Mouse (Mus musculus): ENCODE measurements around the gene Actn1. TPM values are rescaled to one million over a fixed set of nuclear protein-coding genes. Genes with fewer than 3 reads are reported as not detected.

Actn1 gene
- total and polyA plus RNA-seq, 3 experiments, result 2.7 to 13.2 (median 5.5) TPM

DNA sequence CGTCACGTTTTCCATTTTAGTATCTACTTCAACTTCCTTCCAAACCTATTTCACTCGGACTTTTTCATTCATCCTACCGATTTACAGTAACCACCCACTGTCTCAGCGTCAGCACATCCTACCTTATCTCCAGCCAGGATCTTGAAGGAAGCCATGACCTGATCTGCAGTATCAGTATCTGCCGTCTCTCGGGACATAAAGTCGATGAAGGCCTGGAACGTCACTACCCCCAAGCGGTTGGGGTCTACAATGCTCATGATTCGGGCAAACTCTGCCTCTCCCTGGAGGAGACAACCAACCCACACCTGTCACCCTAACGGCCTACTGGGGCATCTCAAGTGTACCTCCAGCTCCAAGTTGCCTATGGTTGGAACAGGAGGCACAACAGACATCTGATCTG, 91.4 kb downstream of the Actn1 start:
- Histone ChIP-seq H3K9me3 (replicated peaks; ENCODE audit: low read length) (no peaks in the 10 kb centered on the region), H3K4me3 (replicated peaks in 1 of 3; ENCODE audit: low read depth in 2 of 3, low read length in 2 of 3, poor library complexity in 1 of 3) (peak overlapping the region; percentile 43 to 79 (median 69)), H3K27ac (ENCODE audit: insufficient read depth, low read depth) (no peak overlapping the region), H3K4me2 (ENCODE audit: insufficient read depth, low read depth, poor library complexity, severe bottlenecking) (peak overlapping the region; percentile 53), H3K4me1 (ENCODE audit: control insufficient read depth in 1 of 2, insufficient read depth in 2 of 2) (peaks cover 0 to 24% of the 10 kb centered on the region in 2 experiments; a peak in 3 of 4 replicates), H3K36me3 (replicated peaks in 1 of 2; ENCODE audit: control insufficient read depth in 1 of 2, insufficient read depth in 1 of 2, low read length in 1 of 2) (peaks cover 0 to 29% of the 10 kb centered on the region in 2 experiments), H3K79me2 (replicated peaks; ENCODE audit: control insufficient read depth, extremely low read depth, insufficient read depth, poor library complexity, severe bottlenecking) (no peaks in the 10 kb centered on the region), H3K9ac (ENCODE audit: insufficient read depth, low read depth) (peak overlapping the region; percentile 67; the same call in 1 of the 2 replicates), H3K27me3 (replicated peaks) (no peaks in the 10 kb centered on the region)
- in situ Hi-C loops (cut with MboI; ENCODE audit: low pct_ligation_motif_present, low pct_unique_long_range_greater_than_20kb, low sequenced_read_pairs) (loop anchor here (25.0 kb wide), 1 partner anchor 419 kb away; no protein-coding TSS in a partner anchor), dilution Hi-C loops (cut with MboI; ENCODE audit: extremely low pct_ligation_motif_present, extremely low pct_unique_long_range_greater_than_20kb, low sequenced_read_pairs) (no loop called here)
- DNase-seq (ENCODE audit: extremely low read depth), result peak; percentile 71
- TF ChIP-seq SIN3A (IDR thresholded peaks at IDR 0.05; ENCODE audit: low read length) (peak; percentile 49; the same call in 1 of the 2 replicates), GABPA (IDR thresholded peaks at IDR 0.05; ENCODE audit: insufficient replicate concordance, low read depth, low read length) (no peak), RAD21 (IDR thresholded peaks at IDR 0.05; ENCODE audit: low read depth, low read length) (peak; percentile 21), CTCF (conservative IDR thresholded peaks at IDR 0.05 in 1 of 2, IDR thresholded peaks at IDR 0.05 in 1 of 2; ENCODE audit: low read depth in 2 of 2, low read length in 2 of 2) (peak in 1 of 2 experiments; percentile 54; a peak in 2 of 4 replicates)

DNA sequence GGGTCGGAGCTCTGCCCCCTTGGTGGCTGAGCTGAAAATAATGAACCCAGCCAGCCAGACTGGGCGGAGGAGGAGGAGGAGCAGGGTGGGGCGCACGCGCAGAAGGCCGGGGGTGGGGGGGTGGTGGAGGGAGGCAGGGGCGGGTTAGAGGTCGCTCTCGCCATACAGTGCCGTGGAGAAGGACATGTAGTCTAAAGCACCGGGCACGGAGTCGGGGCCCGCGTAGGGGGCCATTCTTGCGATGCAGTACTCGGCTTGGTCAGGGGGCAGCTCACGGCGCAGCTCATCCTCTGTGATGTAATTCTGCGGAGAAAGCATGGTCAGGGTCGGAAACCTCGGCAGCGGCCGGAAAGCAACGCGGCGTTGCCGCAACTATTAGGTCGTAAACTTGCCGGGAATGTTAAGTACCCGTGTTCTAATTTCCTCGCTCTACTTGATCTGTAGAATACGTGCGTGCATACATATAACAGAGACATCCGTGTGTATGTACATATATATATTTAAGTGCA, 91.9 kb downstream of the Actn1 start:
- in situ Hi-C loops (cut with MboI; ENCODE audit: low pct_ligation_motif_present, low pct_unique_long_range_greater_than_20kb, low sequenced_read_pairs) (loop anchor here (25.0 kb wide), 1 partner anchor 419 kb away; no protein-coding TSS in a partner anchor), dilution Hi-C loops (cut with MboI; ENCODE audit: extremely low pct_ligation_motif_present, extremely low pct_unique_long_range_greater_than_20kb, low sequenced_read_pairs) (no loop called here)
- Histone ChIP-seq H3K36me3 (replicated peaks in 1 of 2; ENCODE audit: control insufficient read depth in 1 of 2, insufficient read depth in 1 of 2, low read length in 1 of 2) (peaks cover 0 to 24% of the 10 kb centered on the region in 2 experiments), H3K27ac (ENCODE audit: insufficient read depth, low read depth) (peak overlapping the region; percentile 45; the same call in 1 of the 2 replicates), H3K9me3 (replicated peaks; ENCODE audit: low read length) (no peaks in the 10 kb centered on the region), H3K4me2 (ENCODE audit: insufficient read depth, low read depth, poor library complexity, severe bottlenecking) (no peak overlapping the region), H3K27me3 (replicated peaks) (no peaks in the 10 kb centered on the region), H3K9ac (ENCODE audit: insufficient read depth, low read depth) (peak overlapping the region; percentile 67; the same call in 1 of the 2 replicates), H3K4me3 (replicated peaks in 1 of 3; ENCODE audit: low read depth in 2 of 3, low read length in 2 of 3, poor library complexity in 1 of 3) (peak overlapping the region; percentile 60 to 79 (median 69)), H3K79me2 (replicated peaks; ENCODE audit: control insufficient read depth, extremely low read depth, insufficient read depth, poor library complexity, severe bottlenecking) (no peaks in the 10 kb centered on the region), H3K4me1 (ENCODE audit: control insufficient read depth in 1 of 2, insufficient read depth in 2 of 2) (peaks cover 0 to 24% of the 10 kb centered on the region in 2 experiments; a peak in 3 of 4 replicates)
- DNase-seq (ENCODE audit: extremely low read depth), result peak; percentile 85
- TF ChIP-seq PAX5 (IDR thresholded peaks at IDR 0.05; ENCODE audit: low read length), result no peak
- TF ChIP-seq E2F4 (IDR thresholded peaks at IDR 0.05; ENCODE audit: insufficient replicate concordance, low read depth, low read length), result no peak
- TF ChIP-seq CHD2 (IDR thresholded peaks at IDR 0.05; ENCODE audit: low read length), result 0 out of 2 replicates have a peak, but pooled peaks have one; percentile 15
- TF ChIP-seq POLR2A (IDR thresholded peaks at IDR 0.05; ENCODE audit: low read depth, low read length), result peak; percentile 87
- no peak for TF ChIP-seq ZNF384 (IDR thresholded peaks at IDR 0.05; ENCODE audit: low read depth, low read length)
- peak; percentile 77 for TF ChIP-seq TCF12 (IDR thresholded peaks at IDR 0.05; ENCODE audit: low read depth, low read length)
- TF ChIP-seq NELFE (IDR thresholded peaks at IDR 0.05; ENCODE audit: low read depth, low read length), result peak; percentile 38; the same call in 1 of the 2 replicates
- no peak for TF ChIP-seq ZKSCAN1 (IDR thresholded peaks at IDR 0.05; ENCODE audit: borderline replicate concordance, low read depth, low read length)
- TF ChIP-seq ETS1 (conservative IDR thresholded peaks at IDR 0.05; ENCODE audit: low read depth, low read length), result no peak
- peak; percentile 59 for TF ChIP-seq SIN3A (IDR thresholded peaks at IDR 0.05; ENCODE audit: low read length)
- TF ChIP-seq SMC3 (IDR thresholded peaks at IDR 0.05; ENCODE audit: low read depth, low read length), result no peak
- 0 out of 2 replicates have a peak, but pooled peaks have one; percentile 45 for TF ChIP-seq MAZ (IDR thresholded peaks at IDR 0.05; ENCODE audit: low read depth, low read length)
- TF ChIP-seq MEF2A (IDR thresholded peaks at IDR 0.05; ENCODE audit: borderline replicate concordance, low read depth, low read length), result no peak; the same call in 1 of the 2 replicates
- TF ChIP-seq UBTF (IDR thresholded peaks at IDR 0.05; ENCODE audit: low read depth, low read length), result no peak
- no peak for TF ChIP-seq CHD1 (IDR thresholded peaks at IDR 0.05; ENCODE audit: low read depth, low read length)
- TF ChIP-seq ZMIZ1 (IDR thresholded peaks at IDR 0.05; ENCODE audit: low read depth, low read length), result peak; percentile 72
- no peak for TF ChIP-seq JUN (IDR thresholded peaks at IDR 0.05; ENCODE audit: insufficient read depth, low read depth, low read length)
- no peak for TF ChIP-seq RCOR1 (conservative IDR thresholded peaks at IDR 0.05; ENCODE audit: low read depth, low read length)
- peak; percentile 86 for TF ChIP-seq HCFC1 (IDR thresholded peaks at IDR 0.05; ENCODE audit: low read depth, low read length)
- TF ChIP-seq GABPA (IDR thresholded peaks at IDR 0.05; ENCODE audit: insufficient replicate concordance, low read depth, low read length), result no peak; the same call in 1 of the 2 replicates
- no peak for TF ChIP-seq ZC3H11A (IDR thresholded peaks at IDR 0.05; ENCODE audit: low read depth, low read length)
- TF ChIP-seq KAT2A (IDR thresholded peaks at IDR 0.05; ENCODE audit: insufficient replicate concordance, low read length), result peak; percentile 76; the same call in 1 of the 2 replicates
- peak; percentile 71; the same call in 1 of the 2 replicates for TF ChIP-seq NRF1 (IDR thresholded peaks at IDR 0.05; ENCODE audit: low read depth, low read length)
- no peak for TF ChIP-seq EP300 (IDR thresholded peaks at IDR 0.05; ENCODE audit: low read length)
- TF ChIP-seq CTCF (conservative IDR thresholded peaks at IDR 0.05 in 1 of 2, IDR thresholded peaks at IDR 0.05 in 1 of 2; ENCODE audit: low read depth in 2 of 2, low read length in 2 of 2), result 0 out of 4 replicates have a peak, but pooled peaks of 1 of the 2 experiments have one; percentile 9
- no peak; the same call in 1 of the 2 replicates for TF ChIP-seq IRF4 (IDR thresholded peaks at IDR 0.05; ENCODE audit: low read depth, low read length)
- TF ChIP-seq BHLHE40 (IDR thresholded peaks at IDR 0.05; ENCODE audit: low read depth, low read length), result no peak
- no peak for TF ChIP-seq MAFK (IDR thresholded peaks at IDR 0.05; ENCODE audit: insufficient replicate concordance, low read length)
- TF ChIP-seq TBP (conservative IDR thresholded peaks at IDR 0.05; ENCODE audit: low read depth, low read length), result peak; percentile 87
